ENCODE assay signal across 9 mouse cellular contexts in the genomic region with DNA sequence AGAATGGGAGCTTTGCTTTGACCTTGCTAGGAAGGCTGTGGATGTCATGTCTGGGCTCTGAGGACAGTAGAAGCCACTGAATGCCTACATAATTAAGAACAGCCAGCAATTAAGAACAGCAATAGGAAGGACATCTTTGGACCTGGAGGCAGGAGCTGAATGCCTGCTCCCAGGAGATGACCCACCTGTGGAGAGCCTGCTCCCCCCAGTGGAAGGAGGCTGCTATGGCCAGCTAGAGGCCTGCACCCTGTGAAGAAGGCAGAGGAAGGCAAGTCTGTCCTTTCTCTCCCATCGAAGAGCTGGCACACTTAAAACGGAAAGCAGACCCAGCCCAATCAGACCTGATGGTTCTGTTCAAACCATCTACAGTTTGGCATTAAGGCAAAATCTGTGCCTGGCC.
DNase-seq lines count a peak whose midpoint lies in the region; ATAC-seq and TF ChIP-seq lines count a peak whose summit lies in the region.
"Had no signal": no experiment of that assay in that cellular context is flagged by ENCODE, and none has a peak within 500 bp of the region (broad histone marks: within the 10 kb centered on the region; RNA-seq: fewer than 3 reads in every experiment).

No protein-coding gene starts in this region.

- peak; percentile 38; the same call in 1 of the 2 replicates for TF ChIP-seq CTCF in small intestine, adult 2 months (IDR thresholded peaks at IDR 0.05; ENCODE audit: extremely low read depth, insufficient read length, insufficient replicate concordance, low read depth, low read length)

- DNase-seq in intestine, embryonic 14.5 days (ENCODE audit: low spot score), result peak; percentile 66
- DNase-seq in cerebellum, adult 11 months, result peak; percentile 70
- peak; percentile 58 to 64 for DNase-seq in layer of hippocampus, adult 8-10 months (ENCODE audit: low spot score in 2 of 2)
- no peak for DNase-seq in gastrocnemius, postnatal 14 days

- intact Hi-C loops in gastrocnemius, postnatal 14 days (cut with DNase I; ENCODE audit: low total_unique reads), result loop anchor here (5.0 kb wide), 2 partner anchors 156 to 364 kb away; no protein-coding TSS in a partner anchor

- no peak overlapping the region for H3K9ac ChIP-seq in intestine, embryonic 14.5 days (ENCODE audit: low read length)
- no peak overlapping the region for H3K9ac ChIP-seq in intestine, embryonic 16.5 days (ENCODE audit: low read depth, low read length)
- no peak overlapping the region for H3K9ac ChIP-seq in forebrain, embryonic 16.5 days (replicated peaks; ENCODE audit: low read depth, low read length)
- H3K9ac ChIP-seq: heart, embryonic 15.5 days had no signal

- H3K27me3 ChIP-seq in intestine, embryonic 14.5 days (replicated peaks; ENCODE audit: control insufficient read depth, insufficient read depth, low read length), result no peaks in the 10 kb centered on the region
- no peaks in the 10 kb centered on the region for H3K27me3 ChIP-seq in intestine, embryonic 16.5 days (replicated peaks; ENCODE audit: control insufficient read depth, insufficient read depth, low read length)
- no peaks in the 10 kb centered on the region for H3K27me3 ChIP-seq in forebrain, embryonic 16.5 days (replicated peaks; ENCODE audit: control insufficient read depth, insufficient read depth, low read length)
- no peaks in the 10 kb centered on the region for H3K27me3 ChIP-seq in small intestine, adult 2 months (ENCODE audit: control insufficient read depth, insufficient read depth, low read length)
- H3K27me3 ChIP-seq: heart, embryonic 15.5 days had no signal

- no peak overlapping the region for H3K27ac ChIP-seq in intestine, embryonic 14.5 days (ENCODE audit: low read depth)
- H3K27ac ChIP-seq in intestine, embryonic 16.5 days (ENCODE audit: low read length), result no peak overlapping the region
- no peak overlapping the region for H3K27ac ChIP-seq in forebrain, embryonic 16.5 days (ENCODE audit: low read length)
- no peak overlapping the region for H3K27ac ChIP-seq in small intestine, adult 2 months (ENCODE audit: insufficient read depth, low read depth, low read length)
- H3K27ac ChIP-seq: heart, embryonic 15.5 days had no signal

- H3K4me1 ChIP-seq in intestine, embryonic 14.5 days (replicated peaks; ENCODE audit: control insufficient read depth, insufficient read depth, low read length), result no peaks in the 10 kb centered on the region
- no peaks in the 10 kb centered on the region for H3K4me1 ChIP-seq in intestine, embryonic 16.5 days (ENCODE audit: control insufficient read depth, insufficient read depth, low read length)
- H3K4me1 ChIP-seq in forebrain, embryonic 16.5 days (replicated peaks; ENCODE audit: control insufficient read depth, insufficient read depth, low read length), result no peaks in the 10 kb centered on the region
- no peaks in the 10 kb centered on the region for H3K4me1 ChIP-seq in small intestine, adult 2 months (ENCODE audit: control insufficient read depth, insufficient read depth, insufficient read length, low read length)
- H3K4me1 ChIP-seq: heart, embryonic 15.5 days had no signal

- WGBS in intestine, embryonic 14.5 days, result 51% methylated on average over 2 of the region's 2 CpGs
- WGBS in intestine, embryonic 16.5 days, result 50% methylated on average over 2 of the region's 2 CpGs
- 55% methylated on average over 2 of the region's 2 CpGs for WGBS in forebrain, embryonic 16.5 days
- 44% methylated on average over 2 of the region's 2 CpGs for WGBS in small intestine, adult 2 months

- H3K9me3 ChIP-seq in intestine, embryonic 14.5 days (ENCODE audit: control insufficient read depth, low read length), result no peaks in the 10 kb centered on the region
- H3K9me3 ChIP-seq in intestine, embryonic 16.5 days (ENCODE audit: control insufficient read depth, low read length), result no peaks in the 10 kb centered on the region
- H3K9me3 ChIP-seq in forebrain, embryonic 16.5 days (ENCODE audit: control insufficient read depth, low read length), result no peaks in the 10 kb centered on the region
- H3K9me3 ChIP-seq: heart, embryonic 15.5 days had no signal

- no peaks in the 10 kb centered on the region for H3K36me3 ChIP-seq in intestine, embryonic 14.5 days (ENCODE audit: control insufficient read depth, insufficient read depth, low read length)
- no peaks in the 10 kb centered on the region for H3K36me3 ChIP-seq in intestine, embryonic 16.5 days (ENCODE audit: control insufficient read depth, insufficient read depth, low read length)
- H3K36me3 ChIP-seq in forebrain, embryonic 16.5 days (ENCODE audit: control insufficient read depth, insufficient read depth), result no peaks in the 10 kb centered on the region
- no peaks in the 10 kb centered on the region for H3K36me3 ChIP-seq in small intestine, adult 2 months (ENCODE audit: control insufficient read depth, insufficient read depth, low read length)
- H3K36me3 ChIP-seq: heart, embryonic 15.5 days had no signal

- H3K4me3 ChIP-seq in intestine, embryonic 14.5 days (ENCODE audit: low read depth, low read length), result no peak overlapping the region
- no peak overlapping the region for H3K4me3 ChIP-seq in intestine, embryonic 16.5 days (ENCODE audit: low read length)
- no peak overlapping the region for H3K4me3 ChIP-seq in forebrain, embryonic 16.5 days (replicated peaks; ENCODE audit: low read length)
- no peak overlapping the region for H3K4me3 ChIP-seq in small intestine, adult 2 months (ENCODE audit: low read depth, low read length)
- H3K4me3 ChIP-seq: heart, embryonic 15.5 days had no signal

- no peak for TF ChIP-seq POLR2A in small intestine, adult 2 months (IDR thresholded peaks at IDR 0.05; ENCODE audit: low read depth, low read length)

- ATAC-seq in intestine, embryonic 14.5 days (replicated peaks; ENCODE audit: low FRiP score, low TSS enrichment, low read depth), result no peak
- no peak for ATAC-seq in intestine, embryonic 16.5 days
- ATAC-seq in forebrain, embryonic 16.5 days, result peak; percentile 67
- peak; percentile 59; the same call in 1 of the 2 replicates for ATAC-seq in megakaryocyte-erythroid progenitor cell, adult 5-6 weeks (replicated peaks; ENCODE audit: low FRiP score, low TSS enrichment, poor library complexity, severe bottlenecking)

- no peak overlapping the region for H3K4me2 ChIP-seq in intestine, embryonic 14.5 days (ENCODE audit: low read length)
- no peak overlapping the region for H3K4me2 ChIP-seq in intestine, embryonic 16.5 days (ENCODE audit: low read depth, low read length)
- no peak overlapping the region for H3K4me2 ChIP-seq in forebrain, embryonic 16.5 days (ENCODE audit: low read length)
- H3K4me2 ChIP-seq: heart, embryonic 15.5 days had no signal

Comparison
In these comparisons a context has a peak if more than half of its experiments do, and no peak if none do; other contexts are left out.
1. ATAC-seq: peak in forebrain, embryonic 16.5 days (single experiment) and megakaryocyte-erythroid progenitor cell, adult 5-6 weeks (single experiment); none in intestine, embryonic 14.5 days (single experiment) and intestine, embryonic 16.5 days (single experiment).